Mouse (Mus musculus): Measurements from ENCODE around the gene Ccz1. TPM values are rescaled to one million over a fixed set of nuclear protein-coding genes. Genes with fewer than 3 reads are reported as not detected.

Gene Ccz1
- polyA plus RNA-seq, 1 experiment from 2014 or later, result 125 TPM

Other genes starting within 250 kb of the Ccz1 start
- 52.8 and 54.5 TPM in 2 replicates for gene Eif2ak1, start 197.1 kb downstream of the Ccz1 start, polyA plus RNA-seq (2014; fragmentation: Nextera tagmentation; extraction: Ambion mirVana)
- 0.12 and 0.17 TPM in 2 replicates for gene Ankrd61, start 117.2 kb downstream of the Ccz1 start, polyA plus RNA-seq (2014; fragmentation: Nextera tagmentation; extraction: Ambion mirVana)
- gene Aimp2, start 105.0 kb downstream of the Ccz1 start, polyA plus RNA-seq (2014; fragmentation: Nextera tagmentation; extraction: Ambion mirVana), result 99.5 and 101 TPM in 2 replicates
- 35.6 and 37.1 TPM in 2 replicates for gene Pms2, start 104.9 kb downstream of the Ccz1 start, polyA plus RNA-seq (2014; fragmentation: Nextera tagmentation; extraction: Ambion mirVana)
- gene Gm42421, start 86.7 kb downstream of the Ccz1 start, polyA plus RNA-seq (2014; fragmentation: Nextera tagmentation; extraction: Ambion mirVana), result 1.2 and 1.3 TPM in 2 replicates
- 0.47 and 0.56 TPM in 2 replicates for gene Rsph10b, start 81.8 kb downstream of the Ccz1 start, polyA plus RNA-seq (2014; fragmentation: Nextera tagmentation; extraction: Ambion mirVana)
- not detected in 2 replicates for gene Ocm, start 11.8 kb upstream of the Ccz1 start, polyA plus RNA-seq (2014; fragmentation: Nextera tagmentation; extraction: Ambion mirVana)
- gene Lmtk2, start 85.6 kb upstream of the Ccz1 start, polyA plus RNA-seq (2014; fragmentation: Nextera tagmentation; extraction: Ambion mirVana), result 4.7 and 4.8 TPM in 2 replicates
- gene Bhlha15, start 175.4 kb upstream of the Ccz1 start, polyA plus RNA-seq (2014; fragmentation: Nextera tagmentation; extraction: Ambion mirVana), result not detected in 2 replicates
- 13.1 TPM in 2 replicates for gene Tecpr1, start 208.7 kb upstream of the Ccz1 start, polyA plus RNA-seq (2014; fragmentation: Nextera tagmentation; extraction: Ambion mirVana)
- gene Bri3, start 229.6 kb upstream of the Ccz1 start, polyA plus RNA-seq (2014; fragmentation: Nextera tagmentation; extraction: Ambion mirVana), result 123 and 130 TPM in 2 replicates